Mouse (Mus musculus): ENCODE measurements around the gene Ubac2.

- no peak for TF ChIP-seq GATA1 (IDR thresholded peaks at IDR 0.05; ENCODE audit: low read length)
- TF ChIP-seq TAL1 (IDR thresholded peaks at IDR 0.05; ENCODE audit: low read length): no peak
These were observed 40.3 kb upstream of the Ubac2 start for GRCm38 (mm10) chr14:121838161-121838560.
